Mouse (Mus musculus): Measurements from ENCODE around the gene Fev. TPM values are rescaled to one million over a fixed set of nuclear protein-coding genes. Genes with fewer than 3 reads are reported as not detected.

Fev gene
- polyA plus RNA-seq (2015; fragmentation: Nextera tagmentation; extraction: Ambion mirVana): 2.9 and 3.3 TPM in 2 replicates

DNA sequence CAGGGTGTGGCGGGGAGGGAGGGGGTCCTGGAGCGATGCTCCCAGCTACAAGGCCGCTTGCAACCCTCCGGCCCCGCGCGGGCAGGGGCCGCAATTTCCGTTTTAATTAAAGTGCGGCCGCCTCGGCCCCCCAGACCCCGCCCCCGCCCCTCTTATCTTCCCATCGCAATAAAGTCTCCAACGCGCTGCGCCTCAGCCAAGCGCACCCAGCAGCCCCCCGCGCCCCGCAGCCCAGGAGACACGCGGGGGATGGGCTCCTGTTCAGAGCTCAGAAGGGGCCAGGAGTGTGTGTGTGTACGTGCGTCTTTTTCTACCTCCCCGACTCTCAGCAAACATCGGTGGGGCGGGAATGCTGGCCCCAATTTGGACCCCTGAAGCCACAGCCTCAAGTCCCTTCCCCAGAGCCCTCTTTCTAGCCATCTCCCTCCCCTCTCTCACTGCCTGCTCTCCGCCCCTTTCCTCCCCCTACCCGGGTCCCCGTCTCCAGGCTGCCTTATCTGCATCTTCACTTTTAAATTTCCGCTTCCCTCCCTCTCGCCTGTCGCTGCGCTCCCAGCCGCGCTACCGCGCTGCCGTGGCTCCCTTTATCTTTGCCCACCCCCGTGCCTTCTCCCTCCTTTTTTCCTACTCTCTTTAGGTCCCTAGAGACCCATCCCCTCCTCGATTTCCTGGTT is at the start of gene Fev:
Gene Fev, minus strand, starts transcription at position 51 of the 674 bp plus-strand sequence.
- H3K4me1 ChIP-seq (ENCODE audit: control insufficient read depth, insufficient read depth, low read depth, low read length): peaks cover 26% of the 10 kb centered on the region
- ATAC-seq: no peak
- peak within 1 kb of the TSS; percentile 49 for H3K4me2 ChIP-seq (ENCODE audit: low read length)

DNA sequence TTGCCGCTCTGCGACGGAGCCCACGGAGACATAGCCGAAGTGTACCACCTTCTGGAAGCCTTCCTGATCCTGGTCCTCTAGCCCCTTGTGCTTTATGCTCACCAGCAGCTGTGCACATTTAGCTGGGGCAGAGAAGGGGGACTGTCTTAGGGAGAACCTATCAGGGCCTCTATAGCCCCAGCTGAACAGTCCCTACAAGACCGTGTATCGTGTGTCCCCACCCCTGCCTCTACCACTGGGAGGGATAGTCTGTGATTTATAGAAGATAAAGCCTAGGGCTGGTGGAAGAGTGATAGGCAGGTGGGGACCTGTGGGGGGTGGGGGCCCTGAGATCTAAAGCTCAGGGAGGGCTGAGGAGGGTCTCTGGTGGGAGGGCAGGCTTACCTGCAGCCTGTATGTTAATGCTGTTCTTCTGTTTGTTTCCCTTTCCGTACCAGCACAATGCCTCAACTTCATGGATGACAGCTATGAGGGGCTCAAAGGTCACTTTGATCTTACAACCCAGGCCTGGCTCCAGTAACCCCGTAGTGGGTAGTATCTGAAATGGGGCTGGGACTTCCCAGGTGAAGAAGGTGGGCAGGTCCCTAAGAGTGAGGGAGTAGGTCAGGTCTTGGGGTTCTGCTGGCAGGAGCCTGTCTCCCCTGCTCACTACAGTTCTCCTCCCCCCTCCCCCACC is 42.5 kb upstream of the Fev start:
- Histone ChIP-seq H3K4me1 (ENCODE audit: control insufficient read depth, insufficient read depth, low read depth, low read length) (no peaks in the 10 kb centered on the region), H3K9me3 (ENCODE audit: control insufficient read depth, low read length) (no peaks in the 10 kb centered on the region), H3K4me2 (ENCODE audit: low read length) (no peak overlapping the region), H3K4me3 (ENCODE audit: low read length) (no peak overlapping the region), H3K36me3 (ENCODE audit: control insufficient read depth, insufficient read depth, low read length) (no peaks in the 10 kb centered on the region), H3K27ac (ENCODE audit: low read depth, low read length) (no peak overlapping the region), H3K27me3 (replicated peaks; ENCODE audit: control insufficient read depth, insufficient read depth, low read length) (0 out of 2 replicates have a peak, but pooled peaks cover 3% of the 10 kb centered on the region), H3K9ac (ENCODE audit: low read depth, low read length) (no peak overlapping the region)
- ATAC-seq: no peak
- WGBS: 84% methylated on average over 9 of the region's 9 CpGs

More for the DNA sequence above, at the start of gene Fev:
- Histone ChIP-seq H3K27me3 (replicated peaks; ENCODE audit: control insufficient read depth, insufficient read depth, low read length) (peaks cover 72% of the 10 kb centered on the region), H3K4me3 (ENCODE audit: low read length) (peak within 1 kb of the TSS; percentile 28), H3K9me3 (ENCODE audit: control insufficient read depth, low read length) (no peaks in the 10 kb centered on the region), H3K27ac (ENCODE audit: low read depth, low read length) (no peak within 1 kb of the TSS), H3K9ac (ENCODE audit: low read depth, low read length) (0 out of 2 replicates have a peak within 1 kb of the TSS, but pooled peaks have one; percentile 14), H3K36me3 (ENCODE audit: control insufficient read depth, insufficient read depth, low read length) (no peaks in the 10 kb centered on the region)
- 2% methylated on average over 36 of the region's 43 CpGs for WGBS

- 41% methylated on average over 6 of the region's 6 CpGs for WGBS
- H3K27me3 ChIP-seq (replicated peaks; ENCODE audit: control insufficient read depth, insufficient read depth, low read length): no peaks in the 10 kb centered on the region
- ATAC-seq: no peak
These were observed 41.5 kb upstream of the Fev start for GRCm38 (mm10) chr1:74926721-74927120.

GRCm38 (mm10) chr1:74924464-74924863 is 39.2 kb upstream of the Fev start:
- H3K4me1 ChIP-seq (ENCODE audit: control insufficient read depth, insufficient read depth, low read depth, low read length): no peaks in the 10 kb centered on the region
- H3K4me3 ChIP-seq (ENCODE audit: low read length): no peak overlapping the region
- no peaks in the 10 kb centered on the region for H3K27me3 ChIP-seq (replicated peaks; ENCODE audit: control insufficient read depth, insufficient read depth, low read length)
- no peak overlapping the region for H3K4me2 ChIP-seq (ENCODE audit: low read length)
- no peaks in the 10 kb centered on the region for H3K9me3 ChIP-seq (ENCODE audit: control insufficient read depth, low read length)
- no peak overlapping the region for H3K27ac ChIP-seq (ENCODE audit: low read depth, low read length)
- H3K9ac ChIP-seq (ENCODE audit: low read depth, low read length): no peak overlapping the region
- no peak for ATAC-seq
- H3K36me3 ChIP-seq (ENCODE audit: control insufficient read depth, insufficient read depth, low read length): no peaks in the 10 kb centered on the region
- 69% methylated on average over 4 of the region's 4 CpGs for WGBS

More at GRCm38 (mm10) chr1:74926721-74927120, 41.5 kb upstream of the Fev start:
- Histone ChIP-seq H3K27ac (ENCODE audit: low read depth, low read length) (no peak overlapping the region), H3K4me3 (ENCODE audit: low read length) (no peak overlapping the region), H3K36me3 (ENCODE audit: control insufficient read depth, insufficient read depth, low read length) (no peaks in the 10 kb centered on the region), H3K4me1 (ENCODE audit: control insufficient read depth, insufficient read depth, low read depth, low read length) (no peaks in the 10 kb centered on the region), H3K4me2 (ENCODE audit: low read length) (no peak overlapping the region), H3K9me3 (ENCODE audit: control insufficient read depth, low read length) (no peaks in the 10 kb centered on the region), H3K9ac (ENCODE audit: low read depth, low read length) (no peak overlapping the region)

- Histone ChIP-seq H3K4me2 (ENCODE audit: low read length) (0 out of 2 replicates have a peak overlapping the region, but pooled peaks have one; percentile 10), H3K36me3 (ENCODE audit: control insufficient read depth, insufficient read depth, low read length) (no peaks in the 10 kb centered on the region), H3K9ac (ENCODE audit: low read depth, low read length) (no peak overlapping the region), H3K4me3 (ENCODE audit: low read length) (no peak overlapping the region), H3K27ac (ENCODE audit: low read depth, low read length) (no peak overlapping the region), H3K27me3 (replicated peaks; ENCODE audit: control insufficient read depth, insufficient read depth, low read length) (peaks cover 2% of the 10 kb centered on the region; the same call in 1 of the 2 replicates), H3K9me3 (ENCODE audit: control insufficient read depth, low read length) (no peaks in the 10 kb centered on the region), H3K4me1 (ENCODE audit: control insufficient read depth, insufficient read depth, low read depth, low read length) (no peaks in the 10 kb centered on the region)
- WGBS: 27% methylated on average over 13 of the region's 13 CpGs
- no peak for ATAC-seq
These were observed 30.5 kb upstream of the Fev start for GRCm38 (mm10) chr1:74915706-74916105.

DNA sequence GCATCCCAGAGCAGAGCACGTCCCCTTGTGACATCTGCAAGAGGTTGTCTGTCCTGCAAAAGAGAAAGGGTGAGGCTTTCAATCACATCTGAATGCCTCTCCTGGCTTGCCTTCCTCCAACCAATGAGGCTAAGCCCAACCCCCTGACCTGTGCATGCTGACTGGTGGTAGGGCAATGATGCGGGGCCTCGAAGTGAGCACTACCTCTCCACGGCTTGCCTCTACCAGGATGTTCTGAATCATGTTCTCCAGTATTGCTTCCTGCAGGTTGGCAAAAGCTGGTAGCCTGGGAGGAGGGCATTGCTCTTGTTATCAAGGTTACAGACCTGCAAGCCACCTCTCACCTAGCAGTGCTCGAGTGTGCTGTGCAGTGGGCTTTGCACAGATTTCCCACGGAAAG is 17.0 kb upstream of the Fev start:
- 28% methylated on average over 6 of the region's 6 CpGs for WGBS
- Histone ChIP-seq H3K27me3 (replicated peaks; ENCODE audit: control insufficient read depth, insufficient read depth, low read length) (peaks cover 52% of the 10 kb centered on the region), H3K9me3 (ENCODE audit: control insufficient read depth, low read length) (no peaks in the 10 kb centered on the region)

DNA sequence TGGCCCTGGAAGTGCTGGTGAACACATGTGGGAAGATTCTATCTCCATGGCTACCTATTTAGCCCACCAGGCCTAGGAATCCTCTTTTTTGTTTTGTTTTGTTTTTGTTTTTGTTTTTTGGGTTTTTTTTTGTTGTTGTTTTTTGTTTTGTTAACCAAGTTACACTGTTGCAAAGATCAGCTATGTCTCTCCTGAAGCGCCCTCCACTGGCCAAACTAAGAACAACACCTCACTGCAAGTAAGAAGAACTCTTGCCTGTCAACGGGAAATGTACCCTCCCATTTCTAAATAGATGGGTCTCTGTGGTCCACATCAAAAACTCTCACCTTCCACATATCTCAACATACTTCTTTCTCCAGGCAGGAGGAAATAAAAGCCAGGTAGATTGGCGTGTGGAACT is 16.5 kb upstream of the Fev start:
- Histone ChIP-seq H3K27me3 (replicated peaks; ENCODE audit: control insufficient read depth, insufficient read depth, low read length) (peaks cover 56% of the 10 kb centered on the region), H3K9ac (ENCODE audit: low read depth, low read length) (no peak overlapping the region), H3K4me2 (ENCODE audit: low read length) (no peak overlapping the region), H3K4me3 (ENCODE audit: low read length) (no peak overlapping the region), H3K36me3 (ENCODE audit: control insufficient read depth, insufficient read depth, low read length) (no peaks in the 10 kb centered on the region), H3K27ac (ENCODE audit: low read depth, low read length) (no peak overlapping the region), H3K9me3 (ENCODE audit: control insufficient read depth, low read length) (no peaks in the 10 kb centered on the region), H3K4me1 (ENCODE audit: control insufficient read depth, insufficient read depth, low read depth, low read length) (peaks cover 8% of the 10 kb centered on the region)
- no peak for ATAC-seq
- WGBS: 3% methylated on average over 3 of the region's 3 CpGs

More for the DNA sequence above, 17.0 kb upstream of the Fev start:
- Histone ChIP-seq H3K4me1 (ENCODE audit: control insufficient read depth, insufficient read depth, low read depth, low read length) (peaks cover 8% of the 10 kb centered on the region), H3K4me2 (ENCODE audit: low read length) (no peak overlapping the region), H3K36me3 (ENCODE audit: control insufficient read depth, insufficient read depth, low read length) (no peaks in the 10 kb centered on the region), H3K9ac (ENCODE audit: low read depth, low read length) (no peak overlapping the region), H3K4me3 (ENCODE audit: low read length) (no peak overlapping the region), H3K27ac (ENCODE audit: low read depth, low read length) (no peak overlapping the region)
- ATAC-seq: no peak

GRCm38 (mm10) chr1:74900341-74901285 is 15.4 kb upstream of the Fev start:
- peak; percentile 49 for ATAC-seq
- H3K4me2 ChIP-seq (ENCODE audit: low read length): peak overlapping the region; percentile 66
- H3K27ac ChIP-seq (ENCODE audit: low read depth, low read length): no peak overlapping the region
- H3K4me3 ChIP-seq (ENCODE audit: low read length): peak overlapping the region; percentile 39
- 1% methylated on average over 50 of the region's 66 CpGs for WGBS
- no peaks in the 10 kb centered on the region for H3K9me3 ChIP-seq (ENCODE audit: control insufficient read depth, low read length)
- peaks cover 64% of the 10 kb centered on the region for H3K27me3 ChIP-seq (replicated peaks; ENCODE audit: control insufficient read depth, insufficient read depth, low read length)
- H3K4me1 ChIP-seq (ENCODE audit: control insufficient read depth, insufficient read depth, low read depth, low read length): peaks cover 8% of the 10 kb centered on the region
- H3K36me3 ChIP-seq (ENCODE audit: control insufficient read depth, insufficient read depth, low read length): no peaks in the 10 kb centered on the region
- peak overlapping the region; percentile 58 for H3K9ac ChIP-seq (ENCODE audit: low read depth, low read length)
